8 mouse cellular contexts compared by ENCODE assay signal in genomic region chrX:136708782-136709181, GRCm38 (mm10). TPM values are rescaled to one million over a fixed set of nuclear protein-coding genes. Genes with fewer than 3 reads are reported as not detected.
DNase-seq lines count a peak whose midpoint lies in the region; ATAC-seq lines count a peak whose summit lies in the region.

No protein-coding gene starts in this region.

- no peaks in the 10 kb centered on the region for H3K9me3 ChIP-seq in embryonic facial prominence, embryonic 15.5 days (replicated peaks)
- H3K9me3 ChIP-seq in intestine, embryonic 16.5 days (ENCODE audit: control insufficient read depth, low read length), result no peaks in the 10 kb centered on the region
- H3K9me3 ChIP-seq in midbrain, embryonic 15.5 days, result no peaks in the 10 kb centered on the region

- no peaks in the 10 kb centered on the region for H3K4me1 ChIP-seq in embryonic facial prominence, embryonic 15.5 days
- H3K4me1 ChIP-seq in intestine, embryonic 16.5 days (ENCODE audit: control insufficient read depth, insufficient read depth, low read length), result no peaks in the 10 kb centered on the region
- 0 out of 2 replicates have a peak, but pooled peaks cover 5% of the 10 kb centered on the region for H3K4me1 ChIP-seq in midbrain, embryonic 15.5 days

- H3K27me3 ChIP-seq in embryonic facial prominence, embryonic 15.5 days, result no peaks in the 10 kb centered on the region
- H3K27me3 ChIP-seq in intestine, embryonic 16.5 days (replicated peaks; ENCODE audit: control insufficient read depth, insufficient read depth, low read length), result no peaks in the 10 kb centered on the region
- H3K27me3 ChIP-seq in midbrain, embryonic 15.5 days (replicated peaks), result no peaks in the 10 kb centered on the region

- H3K27ac ChIP-seq in embryonic facial prominence, embryonic 15.5 days (replicated peaks), result peak overlapping the region; percentile 80
- peak overlapping the region; percentile 65 for H3K27ac ChIP-seq in intestine, embryonic 16.5 days (ENCODE audit: low read length)
- peak overlapping the region; percentile 92 for H3K27ac ChIP-seq in midbrain, embryonic 15.5 days

- WGBS in embryonic facial prominence, embryonic 15.5 days, result 23% methylated on average over 14 of the region's 14 CpGs
- 33% methylated on average over 14 of the region's 14 CpGs for WGBS in intestine, embryonic 16.5 days
- 26% methylated on average over 14 of the region's 14 CpGs for WGBS in midbrain, embryonic 15.5 days

- H3K9ac ChIP-seq in embryonic facial prominence, embryonic 15.5 days, result peak overlapping the region; percentile 26; the same call in 1 of the 2 replicates
- H3K9ac ChIP-seq in intestine, embryonic 16.5 days (ENCODE audit: low read depth, low read length), result peak overlapping the region; percentile 72
- peak overlapping the region; percentile 57 for H3K9ac ChIP-seq in midbrain, embryonic 15.5 days

- DNase-seq in left cerebral cortex, postnatal 4 days, result peak; percentile 3
- DNase-seq in left cerebral cortex, postnatal 36 days (ENCODE audit: low spot score in 2 of 2), result no peak
- no peak for DNase-seq in urinary bladder, postnatal 10 days (ENCODE audit: low spot score)
- DNase-seq in T-cell, adult 2 months (ENCODE audit: low spot score), result no peak
- DNase-seq in thymus, postnatal 36 days, result no peak

- no peak for ATAC-seq in embryonic facial prominence, embryonic 15.5 days (ENCODE audit: insufficient number of reproducible peaks, low FRiP score, low TSS enrichment, low read depth)
- peak; percentile 43; the same call in 1 of the 2 replicates for ATAC-seq in intestine, embryonic 16.5 days
- ATAC-seq in midbrain, embryonic 15.5 days (replicated peaks), result peak; percentile 40

- intact Hi-C loops in left cerebral cortex, postnatal 4 days (cut with DNase I), result no loop called here
- intact Hi-C loops in left cerebral cortex, postnatal 36 days (cut with DNase I), result no loop called here

- H3K4me3 ChIP-seq in embryonic facial prominence, embryonic 15.5 days (replicated peaks), result peak overlapping the region; percentile 52
- H3K4me3 ChIP-seq in intestine, embryonic 16.5 days (ENCODE audit: low read length), result peak overlapping the region; percentile 56
- peak overlapping the region; percentile 49 for H3K4me3 ChIP-seq in midbrain, embryonic 15.5 days

- no peaks in the 10 kb centered on the region for H3K36me3 ChIP-seq in embryonic facial prominence, embryonic 15.5 days
- no peaks in the 10 kb centered on the region for H3K36me3 ChIP-seq in intestine, embryonic 16.5 days (ENCODE audit: control insufficient read depth, insufficient read depth, low read length)
- no peaks in the 10 kb centered on the region for H3K36me3 ChIP-seq in midbrain, embryonic 15.5 days (replicated peaks)

- H3K4me2 ChIP-seq in embryonic facial prominence, embryonic 15.5 days (replicated peaks), result peak overlapping the region; percentile 52
- H3K4me2 ChIP-seq in intestine, embryonic 16.5 days (ENCODE audit: low read depth, low read length), result peak overlapping the region; percentile 59
- peak overlapping the region; percentile 60 for H3K4me2 ChIP-seq in midbrain, embryonic 15.5 days

RNA-seq across cellular contexts. Expression of gene Tceal1, which starts 1.0 kb away (rescaled TPM):
- total RNA-seq in left cerebral cortex, postnatal 4 days (2021), result 10 to 100 TPM; 12.5 to 14.2 TPM
- 10 to 100 TPM; 13.7 to 14.8 TPM for total RNA-seq in left cerebral cortex, postnatal 36 days (2021)
- 13.8 and 14.9 TPM in 2 replicates for polyA plus RNA-seq in embryonic facial prominence, embryonic 15.5 days (2015; fragmentation: Nextera tagmentation; extraction: Ambion mirVana)
- 5.8 and 6.5 TPM in 2 replicates for polyA plus RNA-seq in intestine, embryonic 16.5 days (2015; fragmentation: Nextera tagmentation; extraction: Ambion mirVana)
- 21.3 and 22.1 TPM in 2 replicates for polyA plus RNA-seq in midbrain, embryonic 15.5 days (2015; fragmentation: Nextera tagmentation; extraction: Ambion mirVana)

RNA-seq across cellular contexts. Expression of gene Morf4l2, which starts 34.7 kb away (rescaled TPM):
- 100 to 1,000 TPM; 428 to 458 TPM for total RNA-seq in left cerebral cortex, postnatal 4 days (2021)
- 100 to 1,000 TPM; 322 to 343 TPM for total RNA-seq in left cerebral cortex, postnatal 36 days (2021)
- polyA plus RNA-seq in embryonic facial prominence, embryonic 15.5 days (2015; fragmentation: Nextera tagmentation; extraction: Ambion mirVana), result 552 and 560 TPM in 2 replicates
- polyA plus RNA-seq in intestine, embryonic 16.5 days (2015; fragmentation: Nextera tagmentation; extraction: Ambion mirVana), result 417 and 440 TPM in 2 replicates
- polyA plus RNA-seq in midbrain, embryonic 15.5 days (2015; fragmentation: Nextera tagmentation; extraction: Ambion mirVana), result 558 and 567 TPM in 2 replicates
